Mouse (Mus musculus): ENCODE measurements at regions not wholly inside any gene's neighbourhood (a gene's known extent, or its start where the extent isn't known, plus 50 kb on each side); places are given as distances from the start of the nearest gene placed in this dataset.

DNA sequence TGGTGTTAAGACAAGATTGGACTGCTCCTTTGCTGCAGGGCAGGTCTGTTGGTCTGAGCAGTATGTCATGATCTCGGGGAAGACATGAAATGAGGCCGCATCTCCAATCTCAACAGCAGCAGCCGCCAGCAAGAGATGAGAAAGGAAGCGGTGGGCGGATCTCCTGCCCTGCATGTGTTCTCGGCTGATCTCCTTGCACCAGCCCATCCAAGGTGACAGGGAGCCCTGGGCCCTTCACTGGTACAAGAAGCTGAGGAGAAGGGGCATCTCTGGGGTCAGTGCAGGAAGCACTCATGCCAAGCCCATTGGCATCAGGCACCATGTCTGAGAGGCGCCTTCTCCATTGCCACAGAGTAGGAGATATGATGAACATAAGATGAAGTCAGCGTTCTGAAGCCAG lies 151.0 kb downstream of the Drd1 start:
- DNase-seq (ENCODE audit: low spot score), result no peak
- intact Hi-C loops (cut with DNase I), result no loop called here

DNA sequence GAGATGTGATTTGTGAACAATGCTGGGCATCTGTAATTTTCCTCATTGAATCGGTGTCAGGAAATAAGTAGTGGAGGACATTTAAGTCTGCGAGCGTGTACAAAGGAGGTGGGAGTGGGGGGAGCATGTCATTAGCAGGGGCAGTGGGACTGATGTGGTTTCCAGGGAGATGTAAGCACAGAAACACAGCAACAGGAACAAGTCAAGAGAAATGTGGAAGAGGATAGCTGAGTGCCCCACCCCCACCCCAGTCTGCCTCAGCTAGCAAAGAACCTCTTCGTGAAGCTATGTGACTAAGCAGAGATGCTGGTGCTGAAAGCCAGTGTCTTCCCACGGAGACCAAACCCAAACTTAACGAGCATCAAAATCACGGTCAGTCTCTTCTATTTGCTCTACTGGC lies 151.9 kb downstream of the Drd1 start:
- intact Hi-C loops (cut with DNase I), result no loop called here
- no peak for DNase-seq (ENCODE audit: low spot score)

DNA sequence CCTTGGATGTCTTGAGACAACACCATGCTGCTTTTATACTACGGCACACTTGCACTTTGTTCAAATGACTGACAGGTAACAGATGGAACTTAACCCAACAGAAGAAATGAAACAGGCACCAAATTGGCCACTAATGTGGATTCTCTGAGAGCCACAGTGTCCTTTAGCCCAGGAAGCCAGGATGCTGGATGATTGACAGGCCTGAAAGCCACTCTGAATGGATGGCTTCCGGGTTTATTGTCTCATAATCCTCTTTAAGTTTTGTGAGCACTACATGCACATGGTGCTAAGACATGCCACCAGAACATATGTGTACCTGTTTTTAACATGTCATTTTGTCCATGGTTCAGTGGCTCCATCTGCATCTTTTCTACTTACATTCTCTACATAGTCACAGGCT lies 152.7 kb downstream of the Drd1 start:
- no peak for DNase-seq (ENCODE audit: low spot score)
- intact Hi-C loops (cut with DNase I), result no loop called here

DNA sequence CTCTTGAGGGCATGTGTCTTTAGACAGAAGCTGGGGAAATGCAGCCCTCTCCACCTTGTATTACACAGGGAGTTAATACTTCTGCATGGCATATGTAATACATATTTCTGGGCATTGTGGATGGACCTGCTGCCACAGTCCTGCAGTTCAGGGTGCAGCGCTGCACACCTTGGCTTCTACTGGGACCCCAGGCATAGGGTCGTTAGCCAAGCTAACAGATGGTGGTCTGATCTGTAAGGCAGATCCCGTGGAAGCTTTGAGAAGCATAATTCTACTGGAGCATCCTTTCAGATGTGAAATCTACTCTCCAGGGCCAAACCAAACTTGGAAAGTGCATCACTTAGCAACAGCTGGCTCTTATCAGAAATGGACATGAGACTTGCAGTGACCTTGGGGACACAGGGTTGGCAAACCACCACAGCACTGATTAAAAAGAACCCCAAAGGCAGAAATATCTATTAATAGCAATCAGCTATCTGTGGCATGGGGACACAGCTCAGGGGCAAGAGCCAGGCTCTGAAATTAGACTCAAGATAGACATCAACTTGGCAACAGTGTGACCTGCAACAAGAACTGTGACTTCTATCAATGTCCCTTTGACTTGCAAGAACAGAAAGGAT lies 155.0 kb downstream of the Drd1 start:
- DNase-seq (ENCODE audit: low spot score), result peak; percentile 9
- intact Hi-C loops (cut with DNase I), result no loop called here

DNA sequence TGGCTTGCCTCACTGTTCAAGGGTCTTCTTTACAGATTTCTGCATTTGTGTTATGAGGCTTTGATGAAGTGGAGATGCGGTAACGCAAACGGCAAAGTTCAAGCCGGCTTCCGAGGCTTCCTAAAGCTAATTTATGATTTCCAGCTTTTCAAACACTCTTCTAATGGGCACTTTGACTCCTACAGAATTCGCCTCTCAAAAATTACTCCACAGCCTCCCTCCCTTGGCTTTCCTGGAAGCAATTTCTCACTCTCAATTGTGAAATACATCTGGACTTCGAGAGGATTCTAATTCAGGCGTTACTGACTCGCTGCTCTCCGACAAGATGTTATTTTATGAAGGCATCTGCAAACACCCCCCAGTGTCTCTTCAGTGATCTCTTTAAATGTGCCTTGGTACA lies 157.2 kb downstream of the Drd1 start:
- intact Hi-C loops (cut with DNase I), result no loop called here
- DNase-seq (ENCODE audit: low spot score), result no peak

DNA sequence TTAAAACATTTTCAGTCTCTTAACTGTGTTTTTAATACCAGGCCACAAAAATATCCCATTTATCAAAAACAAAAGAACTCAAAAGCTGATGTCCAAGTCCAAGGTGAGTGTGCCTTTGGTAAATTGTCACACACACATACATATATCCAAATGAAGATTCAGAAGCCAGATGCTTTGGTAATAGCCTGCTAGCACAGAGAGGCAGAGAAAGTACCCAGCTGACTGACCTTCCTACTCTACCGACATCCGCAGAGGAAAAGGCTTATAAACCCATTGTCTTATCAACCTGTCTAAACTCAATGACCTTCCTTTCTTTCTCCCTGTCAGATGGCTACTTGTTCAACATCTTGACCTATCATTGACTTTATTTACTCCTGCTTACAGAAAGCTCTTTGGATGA lies 158.3 kb downstream of the Drd1 start:
- DNase-seq (ENCODE audit: low spot score), result no peak
- intact Hi-C loops (cut with DNase I), result no loop called here

DNA sequence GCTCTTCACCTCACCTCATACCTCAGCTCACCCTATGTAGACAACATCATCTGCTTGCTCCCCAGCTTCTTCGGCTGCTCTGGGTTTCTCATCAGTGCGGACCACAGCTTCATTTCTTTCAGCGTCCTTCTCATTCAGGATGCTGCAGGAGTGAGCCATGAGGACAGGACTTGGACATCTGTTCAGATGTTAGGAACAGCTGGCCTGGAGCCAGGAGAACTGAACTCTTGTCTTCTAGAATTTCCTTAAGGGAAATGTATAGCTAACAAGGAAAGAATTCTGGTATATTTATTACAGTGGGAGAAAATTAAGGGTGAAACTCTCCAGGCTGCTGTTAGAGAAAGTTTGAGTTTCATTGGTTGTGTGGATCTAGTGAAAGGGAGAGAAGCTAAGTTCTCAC lies 167.1 kb downstream of the Drd1 start:
- no peak for DNase-seq (ENCODE audit: low spot score)
- intact Hi-C loops (cut with DNase I), result no loop called here

DNA sequence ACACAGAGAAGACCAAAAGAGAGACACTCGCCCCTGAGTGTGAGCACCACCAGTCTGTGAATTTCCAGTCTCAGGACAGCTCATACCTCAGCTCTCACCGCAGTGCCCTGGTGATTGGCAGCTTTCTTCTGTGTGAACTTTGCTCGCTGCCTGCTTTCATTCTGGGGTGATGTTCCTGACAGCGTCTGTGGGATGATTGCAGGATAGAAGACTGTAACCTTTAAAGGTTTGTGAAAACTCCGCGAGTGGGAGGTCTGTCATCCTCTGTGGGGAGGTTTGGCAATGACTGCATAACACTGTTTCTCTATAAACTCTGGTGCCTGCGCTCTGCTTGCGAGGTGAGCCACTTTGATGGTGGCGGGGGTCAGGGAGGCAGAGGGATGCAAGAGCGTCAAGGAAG lies 169.7 kb downstream of the Drd1 start:
- DNase-seq (ENCODE audit: low spot score), result no peak
- intact Hi-C loops (cut with DNase I), result no loop called here

DNA sequence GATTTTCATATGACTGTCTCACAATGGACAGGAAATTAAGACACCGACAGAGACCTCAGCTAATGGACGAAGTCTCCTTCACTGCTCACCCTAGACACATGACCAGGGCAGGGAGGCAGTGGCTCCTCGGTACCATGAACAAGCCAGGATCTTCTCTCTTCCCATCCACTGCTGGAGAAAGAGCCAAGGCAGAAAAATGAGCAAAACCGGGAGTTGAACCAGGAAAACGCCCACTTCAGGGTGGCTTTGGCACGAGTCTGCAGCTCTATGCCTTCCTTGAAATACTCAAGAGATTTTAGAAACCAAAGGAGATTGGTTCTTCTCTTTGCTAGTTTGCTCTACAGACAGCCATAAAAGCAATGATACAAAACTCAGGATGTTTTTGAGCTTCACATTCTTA lies 172.3 kb downstream of the Drd1 start:
- intact Hi-C loops (cut with DNase I), result no loop called here
- no peak for DNase-seq (ENCODE audit: low spot score)

DNA sequence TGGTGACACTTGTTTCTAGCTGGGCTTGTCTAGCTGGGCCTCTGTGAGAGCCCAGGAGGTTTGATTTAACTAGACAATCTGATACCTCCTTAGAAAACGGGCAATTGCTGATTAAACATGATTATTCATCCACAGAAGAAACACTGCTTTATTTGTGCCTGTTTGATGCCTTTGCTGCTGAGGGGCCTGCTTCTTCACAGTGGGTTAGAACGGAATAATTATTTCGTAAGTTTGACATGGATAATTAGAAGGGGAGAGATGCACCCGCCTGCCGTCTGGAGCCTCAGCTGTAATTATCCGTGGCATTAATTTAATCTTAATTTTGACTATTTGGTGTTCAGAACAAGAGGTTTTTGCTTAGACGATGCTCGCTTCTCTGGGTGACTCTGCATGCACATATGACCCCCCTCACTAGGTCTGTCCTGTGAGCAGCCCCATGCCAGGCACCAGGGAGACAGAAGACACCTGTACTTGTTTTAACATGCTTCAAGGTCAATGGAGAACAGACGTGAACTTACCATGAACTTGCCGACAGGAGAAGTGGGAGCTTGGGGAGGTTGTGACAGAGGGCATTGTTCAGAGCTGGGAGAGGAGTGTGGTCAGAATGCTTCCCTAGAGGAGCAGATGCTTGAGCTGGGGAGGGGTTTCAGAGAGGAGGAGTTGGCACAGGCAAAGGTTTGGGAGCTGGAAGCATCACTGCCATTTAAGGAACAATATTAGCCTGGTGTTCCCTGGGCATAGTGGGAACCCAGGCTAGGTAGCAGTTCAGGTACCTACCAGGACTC lies 174.8 kb downstream of the Drd1 start:
- intact Hi-C loops (cut with DNase I), result no loop called here
- no peak for DNase-seq (ENCODE audit: low spot score)

DNA sequence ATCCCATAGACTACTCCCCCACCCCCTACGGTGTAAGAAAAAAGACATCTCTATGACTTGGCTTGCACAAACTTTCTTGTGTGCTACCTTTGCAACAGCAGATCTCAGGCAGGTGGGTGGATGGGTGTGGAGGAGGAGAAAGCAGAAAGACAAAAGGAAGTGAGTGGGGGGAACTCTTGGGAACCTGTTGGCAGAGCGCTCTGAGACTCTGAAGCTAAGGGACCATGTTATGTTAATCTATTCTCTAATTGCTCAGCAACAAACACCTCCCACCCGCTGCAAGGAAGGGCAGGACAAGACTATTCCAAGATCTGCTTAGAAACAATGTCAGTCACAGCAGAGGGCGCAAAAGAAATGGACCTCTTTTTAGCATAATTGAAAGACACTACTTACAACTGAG lies 180.0 kb downstream of the Drd1 start:
- intact Hi-C loops (cut with DNase I), result no loop called here
- no peak for DNase-seq (ENCODE audit: low spot score)

DNA sequence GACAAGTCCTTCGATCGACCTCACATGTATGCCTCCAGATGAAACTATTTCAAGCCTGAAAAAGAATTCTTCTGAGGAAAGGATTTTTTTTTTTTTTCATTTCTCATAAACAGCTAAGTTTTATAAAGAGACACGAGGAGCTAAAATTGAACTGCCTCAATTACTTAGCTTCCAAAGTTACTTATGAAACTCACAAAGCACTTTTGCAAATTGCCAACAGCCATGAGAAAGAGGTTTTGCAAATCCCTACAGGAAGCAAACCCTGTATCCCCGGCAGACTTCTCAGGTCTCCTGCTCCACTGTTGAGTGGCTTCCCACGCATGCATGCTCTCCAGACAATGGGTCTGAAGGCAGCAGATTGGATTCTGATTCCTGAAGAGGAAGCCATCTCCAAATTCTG lies 190.2 kb downstream of the Drd1 start:
- intact Hi-C loops (cut with DNase I), result no loop called here
- no peak for DNase-seq (ENCODE audit: low spot score)

DNA sequence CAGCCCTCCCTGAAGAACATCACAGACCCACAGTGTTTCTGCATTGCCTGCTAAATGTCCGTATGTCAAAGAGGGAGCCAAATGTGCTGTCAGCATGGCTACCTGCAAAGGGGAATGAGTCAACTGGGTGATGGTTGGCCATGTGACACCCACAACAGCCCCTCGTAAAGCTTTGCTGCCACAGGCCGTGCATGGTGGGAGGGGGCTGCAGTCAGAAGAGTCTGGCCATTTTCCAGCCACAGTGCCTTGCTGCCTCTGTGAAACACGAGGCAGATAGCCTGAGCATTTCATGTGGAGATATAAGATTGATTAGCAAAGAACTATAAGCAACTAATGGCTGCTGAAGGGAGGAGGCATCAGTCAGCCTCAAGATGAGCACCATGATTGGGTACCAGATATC lies 193.2 kb downstream of the Drd1 start:
- DNase-seq (ENCODE audit: low spot score), result no peak
- intact Hi-C loops (cut with DNase I), result no loop called here

DNA sequence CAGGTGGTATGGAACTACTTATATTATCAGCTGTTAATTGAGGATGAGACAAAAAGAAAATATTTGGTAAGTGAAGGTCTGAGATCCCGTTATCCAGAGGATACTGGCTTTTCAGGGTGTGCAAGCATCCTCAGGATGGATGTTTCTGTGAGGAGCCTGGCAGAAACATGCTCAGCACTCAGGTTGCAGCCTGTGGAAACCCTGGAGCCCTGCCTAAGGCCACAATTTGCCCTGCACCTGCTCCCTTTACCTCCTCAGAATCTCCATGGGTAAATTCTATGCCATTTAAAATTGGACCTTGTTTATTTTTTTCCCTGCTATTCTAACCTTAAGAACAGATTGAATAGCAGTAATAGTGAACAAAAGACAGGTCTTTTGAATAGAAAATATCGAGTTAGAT lies 201.3 kb downstream of the Drd1 start:
- intact Hi-C loops (cut with DNase I), result no loop called here
- no peak for DNase-seq (ENCODE audit: low spot score)

DNA sequence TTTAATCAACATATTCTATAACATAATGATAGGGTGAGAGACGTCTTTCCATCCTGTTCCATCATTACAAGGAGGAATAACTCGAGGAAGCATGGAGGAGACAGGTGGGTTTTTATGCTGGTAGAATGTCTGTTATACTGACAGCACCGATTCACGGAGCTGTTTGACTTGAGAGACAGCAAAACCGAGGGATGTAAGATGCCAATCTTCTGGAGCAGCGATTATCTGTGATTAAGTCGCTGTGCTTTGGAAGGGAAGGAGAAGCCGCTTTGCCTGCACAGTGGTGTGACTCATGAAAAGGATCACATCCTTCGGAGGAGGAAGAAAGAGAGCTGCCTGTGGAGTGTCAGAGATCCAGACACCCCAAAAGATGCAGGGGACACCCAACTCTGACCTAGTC lies 205.4 kb downstream of the Drd1 start:
- no peak for DNase-seq (ENCODE audit: low spot score)
- intact Hi-C loops (cut with DNase I), result no loop called here

DNA sequence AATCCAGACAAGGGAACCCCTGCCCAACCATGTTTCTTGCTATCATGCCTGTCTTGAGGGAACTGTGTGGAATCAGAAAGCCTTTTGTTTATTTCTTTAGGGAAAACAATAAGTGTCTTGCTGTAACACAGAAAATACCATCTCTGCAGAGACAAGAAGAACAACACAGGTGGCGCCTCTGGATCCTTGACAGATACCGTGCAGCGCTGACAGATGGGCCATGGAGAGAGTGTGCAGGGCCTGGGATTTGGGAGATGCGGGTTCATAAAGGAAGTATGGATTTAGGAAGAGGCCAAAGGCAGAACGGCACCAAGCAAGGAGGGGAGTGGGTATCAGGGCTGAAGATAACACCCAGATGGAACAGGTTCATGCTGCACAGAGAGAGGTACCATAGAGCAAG lies 209.3 kb downstream of the Drd1 start:
- no peak for DNase-seq (ENCODE audit: low spot score)
- intact Hi-C loops (cut with DNase I), result no loop called here

DNA sequence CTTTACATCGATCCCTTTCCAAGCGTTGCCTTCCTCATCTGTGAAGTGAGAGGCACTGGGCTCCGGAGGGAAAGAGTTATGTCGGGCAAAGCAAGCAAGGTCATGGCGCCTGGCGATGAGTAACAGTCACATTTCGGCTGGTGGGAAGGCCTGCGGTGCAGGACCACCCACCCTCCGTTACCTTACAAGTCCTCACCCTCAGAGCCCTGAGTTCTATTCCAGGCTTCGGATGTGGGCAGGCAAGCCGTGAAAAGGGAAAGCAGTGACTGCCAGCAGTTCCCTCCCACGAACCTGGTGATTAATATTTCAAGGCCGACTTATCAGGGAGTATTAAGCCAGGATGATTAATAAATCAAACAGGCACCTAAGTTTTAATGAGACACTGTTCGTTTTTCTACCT lies 209.7 kb downstream of the Drd1 start:
- intact Hi-C loops (cut with DNase I), result no loop called here
- no peak for DNase-seq (ENCODE audit: low spot score)

DNA sequence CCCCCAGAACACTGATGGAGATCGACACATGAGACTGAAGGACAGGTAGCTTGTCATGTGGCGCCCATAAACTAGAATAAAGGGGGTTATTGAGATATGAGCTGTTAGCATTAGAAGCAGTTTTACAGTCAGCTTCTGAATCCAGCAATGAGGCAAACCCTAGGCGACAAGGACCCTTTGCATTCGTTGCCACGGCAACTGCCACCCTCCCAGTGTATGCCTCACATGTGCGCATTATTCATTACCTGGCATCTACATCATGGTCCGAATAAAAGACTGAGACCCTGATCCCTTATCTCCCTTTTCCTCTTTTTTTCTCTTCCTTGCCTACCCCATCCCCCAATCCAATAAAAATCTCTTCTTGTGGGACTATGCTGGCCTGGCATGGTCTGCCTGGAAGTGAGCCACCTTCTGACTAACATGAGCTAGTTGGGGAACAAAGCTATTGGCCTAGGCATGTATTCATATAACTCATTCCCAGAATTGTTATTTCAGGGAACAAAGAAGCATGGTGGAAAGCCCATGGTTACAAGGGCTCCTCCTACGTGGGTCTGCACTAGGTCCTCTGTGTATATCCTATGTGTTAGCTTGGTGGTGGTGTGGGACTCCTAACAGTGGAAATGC lies 229.4 kb downstream of the Drd1 start:
- intact Hi-C loops (cut with DNase I), result no loop called here
- DNase-seq (ENCODE audit: low spot score), result no peak

DNA sequence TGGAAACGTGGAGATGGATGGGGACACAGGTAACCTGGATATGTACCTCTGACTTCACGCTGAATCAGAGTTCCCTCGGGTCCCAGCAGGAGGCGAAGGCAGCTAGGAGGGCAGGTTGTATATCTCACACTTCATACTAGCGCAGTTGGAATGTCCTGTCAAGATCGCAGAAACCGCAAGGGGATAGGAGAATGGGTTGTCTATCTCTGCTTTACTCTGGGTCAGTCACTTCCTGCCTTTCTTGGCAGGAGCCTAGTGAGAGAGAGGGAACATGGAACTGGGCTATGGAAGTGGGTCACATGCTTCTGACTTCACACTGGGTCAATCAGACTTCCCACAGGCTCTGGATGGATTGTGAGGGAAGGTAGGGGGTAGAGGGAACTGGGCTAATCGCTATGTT lies 233.4 kb downstream of the Drd1 start:
- no peak for DNase-seq (ENCODE audit: low spot score)
- intact Hi-C loops (cut with DNase I), result no loop called here

DNA sequence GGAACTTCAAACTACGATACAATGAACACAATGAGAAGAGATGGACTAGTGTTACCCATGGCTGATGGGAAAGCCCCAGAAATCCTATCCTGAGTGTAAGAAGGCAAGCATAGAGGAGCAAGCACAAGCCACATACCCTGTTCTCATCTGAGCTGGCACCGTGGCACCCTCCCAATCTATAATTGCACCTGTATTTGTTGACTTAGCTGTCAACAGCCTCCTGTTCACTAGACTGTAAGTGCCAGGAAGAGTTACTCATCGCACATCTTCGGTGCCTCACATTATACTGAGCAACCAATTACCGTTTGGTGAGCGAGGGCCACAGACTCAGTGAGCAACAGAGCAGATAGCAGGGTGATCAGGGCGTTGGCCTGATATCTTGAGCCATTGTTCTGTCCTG lies 239.9 kb downstream of the Drd1 start:
- no peak for DNase-seq (ENCODE audit: low spot score)
- intact Hi-C loops (cut with DNase I), result no loop called here

DNA sequence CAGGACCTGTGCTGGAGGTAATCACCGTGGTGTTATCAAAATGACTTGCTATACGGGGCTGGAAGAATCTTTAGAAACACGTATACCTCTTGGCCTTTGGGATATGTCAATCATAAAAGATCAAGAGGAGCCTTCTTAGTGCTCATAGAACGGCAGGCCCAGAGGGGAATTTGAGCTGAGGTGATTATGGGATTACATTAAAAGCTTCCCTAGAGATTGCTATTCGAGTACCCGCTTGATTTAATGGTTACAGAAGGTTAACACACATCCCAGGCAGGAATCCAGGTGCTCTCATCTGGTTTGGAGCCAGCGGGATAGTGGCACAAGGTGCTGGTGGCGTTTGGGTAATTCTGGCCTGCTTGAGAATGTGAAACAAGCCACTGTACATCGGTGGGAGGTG lies 241.4 kb downstream of the Drd1 start:
- no peak for DNase-seq (ENCODE audit: low spot score)
- intact Hi-C loops (cut with DNase I), result no loop called here

DNA sequence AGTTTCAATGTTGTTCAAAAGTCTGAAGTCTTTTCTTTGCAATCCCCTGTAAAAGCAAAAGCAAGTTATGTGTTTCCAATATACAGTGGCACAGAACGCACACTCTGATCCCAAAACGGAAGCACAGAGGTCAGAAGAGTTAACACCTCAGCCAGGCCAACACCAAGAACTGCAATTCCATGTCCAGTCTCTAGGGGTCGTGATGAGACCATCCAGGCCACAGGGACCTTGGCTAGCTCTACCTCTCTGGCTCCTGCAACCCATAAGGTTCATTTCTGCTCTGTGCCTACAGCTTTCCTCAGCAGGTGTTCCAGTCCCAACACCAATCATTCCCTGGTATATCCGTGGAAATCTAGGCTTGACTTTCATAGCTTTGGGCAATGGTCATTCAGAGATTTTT lies 243.6 kb downstream of the Drd1 start:
- peak; percentile 6 for DNase-seq (ENCODE audit: low spot score)
- intact Hi-C loops (cut with DNase I), result loop anchor here (1.0 kb wide), 1 partner anchor 243 kb away; the partner anchor contains the start of gene Drd1

Data from heart, postnatal 25 days (tissue).